ENCODE assay signal across 11 mouse cellular contexts in the genomic region with DNA sequence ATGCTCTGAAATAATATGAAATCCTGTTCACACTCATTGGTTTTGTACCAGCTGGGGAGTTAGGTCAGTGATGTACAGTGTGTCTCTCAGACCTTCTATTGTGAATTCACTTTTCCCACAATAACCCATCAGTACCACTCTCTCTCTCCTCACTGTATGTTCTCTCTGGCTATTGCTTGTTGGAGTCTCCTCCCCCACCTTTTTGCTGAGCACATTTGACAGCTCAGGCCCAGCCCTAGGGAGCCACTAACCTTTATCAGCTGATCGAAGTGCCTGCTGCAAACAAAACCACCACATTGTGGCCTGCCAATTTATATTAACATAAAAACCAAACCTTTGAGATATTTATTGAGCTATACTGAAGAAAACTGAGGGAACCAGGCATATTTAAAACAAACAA. TPM values are rescaled to one million over a fixed set of nuclear protein-coding genes. Genes with fewer than 3 reads are reported as not detected.
DNase-seq lines count a peak whose midpoint lies in the region; ATAC-seq lines count a peak whose summit lies in the region.
"Had no signal": no experiment of that assay in that cellular context is flagged by ENCODE, and none has a peak within 500 bp of the region (broad histone marks: within the 10 kb centered on the region; RNA-seq: fewer than 3 reads in every experiment).

No protein-coding gene starts in this region.

- H3K4me1 ChIP-seq in embryonic facial prominence, embryonic 14.5 days (ENCODE audit: control insufficient read depth, insufficient read depth, low read length) = no peaks in the 10 kb centered on the region
- no peaks in the 10 kb centered on the region for H3K4me1 ChIP-seq in hindbrain, embryonic 11.5 days (replicated peaks; ENCODE audit: control insufficient read depth, insufficient read depth, low read length)
- peaks cover 15% of the 10 kb centered on the region for H3K4me1 ChIP-seq in midbrain, embryonic 16.5 days (ENCODE audit: control insufficient read depth, insufficient read depth, low read length)
- H3K4me1 ChIP-seq in heart, embryonic 12.5 days (replicated peaks) = no peaks in the 10 kb centered on the region
- H3K4me1 ChIP-seq in liver, embryonic 12.5 days = no peaks in the 10 kb centered on the region
- H3K4me1 ChIP-seq: lung, embryonic 15.5 days had no signal

- H3K9ac ChIP-seq in embryonic facial prominence, embryonic 14.5 days (ENCODE audit: low read depth, low read length) = no peak overlapping the region
- H3K9ac ChIP-seq in hindbrain, embryonic 11.5 days (ENCODE audit: low read depth, low read length) = 0 out of 2 replicates have a peak overlapping the region, but pooled peaks have one; percentile 15
- H3K9ac ChIP-seq in midbrain, embryonic 16.5 days (ENCODE audit: low read depth, low read length) = peak overlapping the region; percentile 92
- no peak overlapping the region for H3K9ac ChIP-seq in heart, embryonic 12.5 days
- no peak overlapping the region for H3K9ac ChIP-seq in liver, embryonic 12.5 days
- H3K9ac ChIP-seq: lung, embryonic 15.5 days had no signal

- 51% methylated on average over 1 of the region's 1 CpGs for WGBS in embryonic facial prominence, embryonic 14.5 days
- 38% methylated on average over 1 of the region's 1 CpGs for WGBS in hindbrain, embryonic 11.5 days
- 14% methylated on average over 1 of the region's 1 CpGs for WGBS in midbrain, embryonic 16.5 days
- WGBS in heart, embryonic 12.5 days = 40% methylated on average over 1 of the region's 1 CpGs
- 24% methylated on average over 1 of the region's 1 CpGs for WGBS in liver, embryonic 12.5 days (ENCODE audit: insufficient replicate concordance)

- H3K4me3 ChIP-seq in embryonic facial prominence, embryonic 14.5 days (ENCODE audit: low read depth, low read length) = peak overlapping the region; percentile 69; the same call in 1 of the 2 replicates
- peak overlapping the region; percentile 82 for H3K4me3 ChIP-seq in hindbrain, embryonic 11.5 days (ENCODE audit: low read depth, low read length)
- H3K4me3 ChIP-seq in midbrain, embryonic 16.5 days (ENCODE audit: low read depth, low read length) = peak overlapping the region; percentile 94
- no peak overlapping the region for H3K4me3 ChIP-seq in heart, embryonic 12.5 days
- H3K4me3 ChIP-seq in liver, embryonic 12.5 days = no peak overlapping the region

- peak overlapping the region; percentile 85; the same call in 1 of the 2 replicates for H3K4me2 ChIP-seq in embryonic facial prominence, embryonic 14.5 days (ENCODE audit: low read depth, low read length)
- H3K4me2 ChIP-seq in hindbrain, embryonic 11.5 days (replicated peaks; ENCODE audit: low read depth, low read length) = peak overlapping the region; percentile 83
- H3K4me2 ChIP-seq in midbrain, embryonic 16.5 days (ENCODE audit: low read length) = peak overlapping the region; percentile 60
- no peak overlapping the region for H3K4me2 ChIP-seq in heart, embryonic 12.5 days
- no peak overlapping the region for H3K4me2 ChIP-seq in liver, embryonic 12.5 days

- no peaks in the 10 kb centered on the region for H3K27me3 ChIP-seq in embryonic facial prominence, embryonic 14.5 days (replicated peaks; ENCODE audit: control insufficient read depth, insufficient read depth, low read length)
- H3K27me3 ChIP-seq in hindbrain, embryonic 11.5 days (ENCODE audit: control insufficient read depth, insufficient read depth, low read length) = no peaks in the 10 kb centered on the region
- H3K27me3 ChIP-seq in midbrain, embryonic 16.5 days (ENCODE audit: control insufficient read depth, insufficient read depth, low read depth, low read length) = no peaks in the 10 kb centered on the region
- H3K27me3 ChIP-seq in heart, embryonic 12.5 days (replicated peaks) = peaks cover 5% of the 10 kb centered on the region; the same call in 1 of the 2 replicates
- H3K27me3 ChIP-seq in liver, embryonic 12.5 days (replicated peaks) = peaks cover 49% of the 10 kb centered on the region

- DNase-seq in layer of hippocampus, adult 9-11 months = peak; percentile 53
- DNase-seq in layer of hippocampus, adult 11-12 months (ENCODE audit: low spot score) = no peak
- DNase-seq in embryonic facial prominence, embryonic 14.5 days (ENCODE audit: low spot score) = no peak
- DNase-seq in hindbrain, embryonic 11.5 days (ENCODE audit: low spot score) = peak; percentile 37
- DNase-seq in urinary bladder, postnatal 14 days (ENCODE audit: low spot score) = no peak
- DNase-seq: right cerebral cortex, postnatal 14 days had no signal

- H3K9me3 ChIP-seq in embryonic facial prominence, embryonic 14.5 days (ENCODE audit: control insufficient read depth, low read length) = no peaks in the 10 kb centered on the region
- H3K9me3 ChIP-seq in hindbrain, embryonic 11.5 days (ENCODE audit: control insufficient read depth, low read length) = no peaks in the 10 kb centered on the region
- H3K9me3 ChIP-seq in midbrain, embryonic 16.5 days (replicated peaks; ENCODE audit: control insufficient read depth, low read length, poor library complexity, severe bottlenecking) = peaks cover 3% of the 10 kb centered on the region; the same call in 1 of the 2 replicates
- no peaks in the 10 kb centered on the region for H3K9me3 ChIP-seq in heart, embryonic 12.5 days (replicated peaks)
- no peaks in the 10 kb centered on the region for H3K9me3 ChIP-seq in liver, embryonic 12.5 days (replicated peaks)
- H3K9me3 ChIP-seq: lung, embryonic 15.5 days had no signal

- no peaks in the 10 kb centered on the region for H3K36me3 ChIP-seq in embryonic facial prominence, embryonic 14.5 days (ENCODE audit: control insufficient read depth, insufficient read depth, low read length)
- 0 out of 2 replicates have a peak, but pooled peaks cover 3% of the 10 kb centered on the region for H3K36me3 ChIP-seq in hindbrain, embryonic 11.5 days (ENCODE audit: control insufficient read depth, insufficient read depth, low read length)
- peaks cover 6% of the 10 kb centered on the region for H3K36me3 ChIP-seq in midbrain, embryonic 16.5 days (ENCODE audit: control insufficient read depth, insufficient read depth, low read length)
- H3K36me3 ChIP-seq in heart, embryonic 12.5 days = no peaks in the 10 kb centered on the region
- no peaks in the 10 kb centered on the region for H3K36me3 ChIP-seq in liver, embryonic 12.5 days
- H3K36me3 ChIP-seq: lung, embryonic 15.5 days had no signal

- ATAC-seq in embryonic facial prominence, embryonic 14.5 days (ENCODE audit: low read depth) = no peak
- 0 out of 2 replicates have a peak, but pooled peaks have one; percentile 13 for ATAC-seq in hindbrain, embryonic 11.5 days (ENCODE audit: low FRiP score)
- ATAC-seq in midbrain, embryonic 16.5 days = peak; percentile 25; the same call in 1 of the 2 replicates
- no peak for ATAC-seq in heart, embryonic 12.5 days (ENCODE audit: insufficient number of reproducible peaks, low FRiP score)
- no peak for ATAC-seq in liver, embryonic 12.5 days

- H3K27ac ChIP-seq in embryonic facial prominence, embryonic 14.5 days (replicated peaks; ENCODE audit: low read depth, low read length) = no peak overlapping the region
- no peak overlapping the region for H3K27ac ChIP-seq in hindbrain, embryonic 11.5 days (ENCODE audit: low read depth, low read length)
- peak overlapping the region; percentile 88 for H3K27ac ChIP-seq in midbrain, embryonic 16.5 days (ENCODE audit: low read length)
- H3K27ac ChIP-seq in heart, embryonic 12.5 days (ENCODE audit: poor library complexity, severe bottlenecking) = no peak overlapping the region
- no peak overlapping the region for H3K27ac ChIP-seq in liver, embryonic 12.5 days
- H3K27ac ChIP-seq: kidney, postnatal 0 days; lung, embryonic 15.5 days had no signal

RNA-seq across cellular contexts. Expression of a gene that starts 1.6 kb away (rescaled TPM):
- 28.5 and 30.3 TPM in 2 replicates for polyA plus RNA-seq in embryonic facial prominence, embryonic 14.5 days (2014; fragmentation: Nextera tagmentation; extraction: Ambion mirVana)
- 67.7 and 75.7 TPM in 2 replicates for polyA plus RNA-seq in hindbrain, embryonic 11.5 days (2014; fragmentation: Nextera tagmentation; extraction: Ambion mirVana)
- polyA plus RNA-seq in midbrain, embryonic 16.5 days (2015; fragmentation: Nextera tagmentation; extraction: Ambion mirVana) = 348 and 370 TPM in 2 replicates
- polyA plus RNA-seq in heart, embryonic 12.5 days (2016; fragmentation: Nextera tagmentation; extraction: Ambion mirVana) = 4.9 and 5.0 TPM in 2 replicates
- 0.69 and 1.0 TPM in 2 replicates for polyA plus RNA-seq in liver, embryonic 12.5 days (2016; fragmentation: Nextera tagmentation; extraction: Ambion mirVana)

RNA-seq across cellular contexts. Expression of a gene that starts 16.0 kb away (rescaled TPM):
- polyA plus RNA-seq in embryonic facial prominence, embryonic 14.5 days (2014; fragmentation: Nextera tagmentation; extraction: Ambion mirVana) = 44.6 and 48.3 TPM in 2 replicates
- polyA plus RNA-seq in hindbrain, embryonic 11.5 days (2014; fragmentation: Nextera tagmentation; extraction: Ambion mirVana) = 15.0 and 15.6 TPM in 2 replicates
- polyA plus RNA-seq in midbrain, embryonic 16.5 days (2015; fragmentation: Nextera tagmentation; extraction: Ambion mirVana) = 31.7 and 33.9 TPM in 2 replicates
- polyA plus RNA-seq in heart, embryonic 12.5 days (2016; fragmentation: Nextera tagmentation; extraction: Ambion mirVana) = 17.8 and 18.8 TPM in 2 replicates
- 6.0 and 6.4 TPM in 2 replicates for polyA plus RNA-seq in liver, embryonic 12.5 days (2016; fragmentation: Nextera tagmentation; extraction: Ambion mirVana)

RNA-seq across cellular contexts. Expression of a gene that starts 50.0 kb away (rescaled TPM):
- 124 and 125 TPM in 2 replicates for polyA plus RNA-seq in embryonic facial prominence, embryonic 14.5 days (2014; fragmentation: Nextera tagmentation; extraction: Ambion mirVana)
- 96.9 and 110 TPM in 2 replicates for polyA plus RNA-seq in hindbrain, embryonic 11.5 days (2014; fragmentation: Nextera tagmentation; extraction: Ambion mirVana)
- polyA plus RNA-seq in midbrain, embryonic 16.5 days (2015; fragmentation: Nextera tagmentation; extraction: Ambion mirVana) = 78.0 and 82.7 TPM in 2 replicates
- 74.6 and 81.0 TPM in 2 replicates for polyA plus RNA-seq in heart, embryonic 12.5 days (2016; fragmentation: Nextera tagmentation; extraction: Ambion mirVana)
- 37.6 and 39.0 TPM in 2 replicates for polyA plus RNA-seq in liver, embryonic 12.5 days (2016; fragmentation: Nextera tagmentation; extraction: Ambion mirVana)

Comparison
In these comparisons a context has a peak if more than half of its experiments do, and no peak if none do; other contexts are left out.
1. DNase-seq: peak in layer of hippocampus, adult 9-11 months (single experiment) and hindbrain, embryonic 11.5 days (single experiment); none in layer of hippocampus, adult 11-12 months (single experiment), embryonic facial prominence, embryonic 14.5 days (single experiment) and urinary bladder, postnatal 14 days (single experiment).
2. ATAC-seq: peak in hindbrain, embryonic 11.5 days (single experiment) and midbrain, embryonic 16.5 days (single experiment); none in embryonic facial prominence, embryonic 14.5 days (single experiment), heart, embryonic 12.5 days (single experiment) and liver, embryonic 12.5 days (single experiment).
3. H3K4me2 ChIP-seq: peak in embryonic facial prominence, embryonic 14.5 days (single experiment), hindbrain, embryonic 11.5 days (single experiment) and midbrain, embryonic 16.5 days (single experiment); none in heart, embryonic 12.5 days (single experiment) and liver, embryonic 12.5 days (single experiment).
4. H3K4me3 ChIP-seq: peak in embryonic facial prominence, embryonic 14.5 days (single experiment), hindbrain, embryonic 11.5 days (single experiment) and midbrain, embryonic 16.5 days (single experiment); none in heart, embryonic 12.5 days (single experiment) and liver, embryonic 12.5 days (single experiment).
5. H3K9ac ChIP-seq: peak in hindbrain, embryonic 11.5 days (single experiment) and midbrain, embryonic 16.5 days (single experiment); none in embryonic facial prominence, embryonic 14.5 days (single experiment), heart, embryonic 12.5 days (single experiment) and liver, embryonic 12.5 days (single experiment).